Mouse (Mus musculus) neural tube, embryonic 11.5 days (tissue): ENCODE results near the gene Shisa4. TPM values are rescaled to one million over a fixed set of nuclear protein-coding genes. Genes with fewer than 3 reads are reported as not detected.
"Not testable (repeated sequence)": the region's sequence is repeated elsewhere in the genome, so short reads cannot be mapped to it uniquely, and the experiment has no call there.

Source experiments
- ATAC-seq: fragments of 200-750 bp; cut with Nextera tagmentation; 2 replicates; pipeline ENCODE4 v1.8.0; 2017; ENCODE audit warnings: moderate number of reproducible peaks, mild to moderate bottlenecking, moderate TSS enrichment, moderate library complexity; ENCODE audit not compliant: insufficient read depth, low FRiP score, low TSS enrichment
- DNase-seq: peaks from one replicate; pipeline ENCODE4 v3.0.0-alpha.2; 2015; ENCODE audit warnings: low spot score
- H3K27ac ChIP-seq: fragments of 300-500 bp; sonication (generic); 2 replicates; pipeline ENCODE4 v1.5.1; 2014; ENCODE audit warnings: low read depth, mild to moderate bottlenecking, low read length
- H3K27me3 ChIP-seq: fragments of 300-500 bp; sonication (generic); 2 replicates; pipeline ENCODE4 v1.6.1; 2014; ENCODE audit warnings: mild to moderate bottlenecking, low read length, mixed read lengths; ENCODE audit not compliant: control insufficient read depth, insufficient read depth
- H3K36me3 ChIP-seq: fragments of 300-500 bp; sonication (generic); 2 replicates; pipeline ENCODE4 v1.6.1; 2014; ENCODE audit warnings: mild to moderate bottlenecking, low read length, moderate library complexity, mixed read lengths; ENCODE audit not compliant: control insufficient read depth, insufficient read depth
- H3K4me1 ChIP-seq: fragments of 300-500 bp; sonication (generic); 2 replicates; pipeline ENCODE4 v1.6.1; 2014; ENCODE audit warnings: low read length, mixed read lengths; ENCODE audit not compliant: control insufficient read depth, insufficient read depth
- H3K4me2 ChIP-seq: fragments of 300-500 bp; sonication (generic); 2 replicates; pipeline ENCODE4 v1.6.1; 2014; ENCODE audit warnings: low read depth, mild to moderate bottlenecking, moderate library complexity
- H3K4me3 ChIP-seq: fragments of 300-500 bp; sonication (generic); 2 replicates; pipeline ENCODE4 v1.5.1; 2014; ENCODE audit warnings: low read depth, low read length
- H3K9ac ChIP-seq: fragments of 300-500 bp; sonication (generic); 2 replicates; pipeline ENCODE4 v1.6.1; 2014; ENCODE audit warnings: mild to moderate bottlenecking, low read length
- H3K9me3 ChIP-seq: fragments of 300-500 bp; sonication (generic); 2 replicates; pipeline ENCODE4 v1.6.1; 2016; ENCODE audit warnings: low read length; ENCODE audit not compliant: control insufficient read depth
- WGBS: fragments of 180-500 bp; shearing (Covaris S2); extraction: QIAGEN DNeasy Blood & Tissue Kit; methylation state at CpG from one replicate; pipeline ENCODE4 v1.1.7; 2014; 5-methylcytosine and 5-hydroxymethylcytosine counted together
- polyA plus RNA-seq: library from polyadenylated mRNA; unstranded; fragments of >200 nt; fragmentation: Nextera tagmentation; extraction: Ambion mirVana; gene quantifications from 2 replicates; pipeline ENCODE4 v1.2.1, GENCODE M21; 2014

Shisa4 gene
- polyA plus RNA-seq, 1 experiment from 2014 or later, result 40.4 TPM

- no peak overlapping the region for H3K9ac ChIP-seq
- no peak overlapping the region for H3K4me3 ChIP-seq
- H3K4me1 ChIP-seq, result no peaks in the 10 kb centered on the region
- H3K27me3 ChIP-seq, result no peaks in the 10 kb centered on the region
- WGBS, result 93% methylated on average over 9 of the region's 9 CpGs
- H3K36me3 ChIP-seq, result peaks cover 42% of the 10 kb centered on the region
- ATAC-seq (no peak), DNase-seq (no peak)
- no peak overlapping the region for H3K27ac ChIP-seq
- no peak overlapping the region for H3K4me2 ChIP-seq
- no peaks in the 10 kb centered on the region for H3K9me3 ChIP-seq
Measured at GRCm38 (mm10) chr1:135385161-135385560, 10.1 kb upstream of the Shisa4 start.

- peaks cover 35% of the 10 kb centered on the region for H3K36me3 ChIP-seq
- H3K27me3 ChIP-seq, result no peaks in the 10 kb centered on the region
- no peak overlapping the region for H3K27ac ChIP-seq
- no peak overlapping the region for H3K9ac ChIP-seq
- ATAC-seq, result no peak
- 98% methylated on average over 5 of the region's 5 CpGs for WGBS
- H3K4me1 ChIP-seq, result no peaks in the 10 kb centered on the region
- no peak for DNase-seq
- H3K4me2 ChIP-seq, result no peak overlapping the region
- no peak overlapping the region for H3K4me3 ChIP-seq
- H3K9me3 ChIP-seq, result no peaks in the 10 kb centered on the region
Measured at GRCm38 (mm10) chr1:135384171-135384570, 9.1 kb upstream of the Shisa4 start.

GRCm38 (mm10) chr1:135381560-135381959 is 6.5 kb upstream of the Shisa4 start:
- DNase-seq, H3K27ac ChIP-seq, H3K9ac ChIP-seq, ATAC-seq, H3K4me1 ChIP-seq, H3K9me3 ChIP-seq, H3K4me2 ChIP-seq, H3K27me3 ChIP-seq, H3K4me3 ChIP-seq: not testable (repeated sequence)
- WGBS, result 66% methylated on average over 6 of the region's 6 CpGs
- peaks cover 19% of the 10 kb centered on the region for H3K36me3 ChIP-seq

- DNase-seq (no peak), ATAC-seq (no peak)
- Histone ChIP-seq H3K4me1 (peaks cover 2% of the 10 kb centered on the region; the same call in 1 of the 2 replicates), H3K36me3 (peaks cover 10% of the 10 kb centered on the region), H3K27ac (no peak overlapping the region), H3K9ac (no peak overlapping the region), H3K4me3 (no peak overlapping the region), H3K9me3 (no peaks in the 10 kb centered on the region), H3K4me2 (no peak overlapping the region), H3K27me3 (no peaks in the 10 kb centered on the region)
- 78% methylated on average over 15 of the region's 15 CpGs for WGBS
Measured at GRCm38 (mm10) chr1:135380071-135380991, 5.3 kb upstream of the Shisa4 start.

- no peaks in the 10 kb centered on the region for H3K9me3 ChIP-seq
- H3K27me3 ChIP-seq, result no peaks in the 10 kb centered on the region
- peaks cover 5% of the 10 kb centered on the region for H3K36me3 ChIP-seq
- no peak for DNase-seq
- ATAC-seq, result no peak
- no peak overlapping the region for H3K27ac ChIP-seq
- no peak overlapping the region for H3K4me3 ChIP-seq
- H3K4me1 ChIP-seq, result peaks cover 6% of the 10 kb centered on the region; the same call in 1 of the 2 replicates
- WGBS, result 65% methylated on average over 2 of the region's 2 CpGs
- no peak overlapping the region for H3K9ac ChIP-seq
- H3K4me2 ChIP-seq, result no peak overlapping the region
Measured at GRCm38 (mm10) chr1:135379048-135379447, 4.0 kb upstream of the Shisa4 start.

- 70% methylated on average over 9 of the region's 9 CpGs for WGBS
- Histone ChIP-seq H3K9me3 (no peaks in the 10 kb centered on the region), H3K4me1 (peaks cover 6% of the 10 kb centered on the region; the same call in 1 of the 2 replicates), H3K4me2 (no peak overlapping the region), H3K9ac (no peak overlapping the region), H3K27ac (no peak overlapping the region), H3K36me3 (peaks cover 3% of the 10 kb centered on the region), H3K4me3 (no peak overlapping the region), H3K27me3 (no peaks in the 10 kb centered on the region)
- ATAC-seq, result no peak
- no peak for DNase-seq
Measured at GRCm38 (mm10) chr1:135378576-135378975, 3.5 kb upstream of the Shisa4 start.

- no peaks in the 10 kb centered on the region for H3K9me3 ChIP-seq
- ATAC-seq, result peak; percentile 18; the same call in 1 of the 2 replicates
- H3K4me1 ChIP-seq, result peaks cover 11% of the 10 kb centered on the region
- H3K4me3 ChIP-seq, result peak overlapping the region; percentile 75
- peak; percentile 50 for DNase-seq
- H3K9ac ChIP-seq, result peak overlapping the region; percentile 93
- H3K4me2 ChIP-seq, result peak overlapping the region; percentile 89
- no peaks in the 10 kb centered on the region for H3K36me3 ChIP-seq
- WGBS, result 4% methylated on average over 19 of the region's 19 CpGs
- no peaks in the 10 kb centered on the region for H3K27me3 ChIP-seq
- H3K27ac ChIP-seq, result peak overlapping the region; percentile 77
Measured at GRCm38 (mm10) chr1:135374175-135374867, 716 bp downstream of the Shisa4 start.

GRCm38 (mm10) chr1:135373171-135373677 is 1.8 kb downstream of the Shisa4 start:
- H3K4me1 ChIP-seq, result peaks cover 11% of the 10 kb centered on the region
- no peak for DNase-seq
- H3K36me3 ChIP-seq, result no peaks in the 10 kb centered on the region
- no peak for ATAC-seq
- 0 out of 2 replicates have a peak overlapping the region, but pooled peaks have one; percentile 11 for H3K27ac ChIP-seq
- no peak overlapping the region; the same call in 1 of the 2 replicates for H3K4me3 ChIP-seq
- peak overlapping the region; percentile 24; the same call in 1 of the 2 replicates for H3K4me2 ChIP-seq
- H3K9ac ChIP-seq, result peak overlapping the region; percentile 12
- H3K27me3 ChIP-seq, result no peaks in the 10 kb centered on the region
- H3K9me3 ChIP-seq, result no peaks in the 10 kb centered on the region
- WGBS, result 76% methylated on average over 4 of the region's 4 CpGs
